Mouse (Mus musculus): Measurements from ENCODE around the gene Creld2. TPM values are rescaled to one million over a fixed set of nuclear protein-coding genes. Genes with fewer than 3 reads are reported as not detected.

Gene Creld2
- polyA plus RNA-seq, 1 experiment from 2014 or later: 71.9 TPM

Other genes with a start within 250 kb of the Creld2 start
- gene Zdhhc25, start 219.3 kb upstream of the Creld2 start, polyA plus RNA-seq (2016; fragmentation: Nextera tagmentation; extraction: Ambion mirVana): not detected in 2 replicates
- gene Brd1, start 85.4 kb upstream of the Creld2 start, polyA plus RNA-seq (2016; fragmentation: Nextera tagmentation; extraction: Ambion mirVana): 23.9 and 24.4 TPM in 2 replicates
- 24.1 and 24.5 TPM in 2 replicates for gene Zbed4, start 68.0 kb upstream of the Creld2 start, polyA plus RNA-seq (2016; fragmentation: Nextera tagmentation; extraction: Ambion mirVana)
- gene Alg12, start 328 bp upstream of the Creld2 start, polyA plus RNA-seq (2016; fragmentation: Nextera tagmentation; extraction: Ambion mirVana): 10.2 and 12.2 TPM in 2 replicates
- 50.6 and 56.9 TPM in 2 replicates for gene Pim3, start 42.5 kb downstream of the Creld2 start, polyA plus RNA-seq (2016; fragmentation: Nextera tagmentation; extraction: Ambion mirVana)
- gene Ttll8, start 134.8 kb downstream of the Creld2 start, polyA plus RNA-seq (2016; fragmentation: Nextera tagmentation; extraction: Ambion mirVana): not detected in 2 replicates
- gene Mlc1, start 159.4 kb downstream of the Creld2 start, polyA plus RNA-seq (2016; fragmentation: Nextera tagmentation; extraction: Ambion mirVana): 0.59 and 1.1 TPM in 2 replicates
- 0.38 TPM in 1 of 2 replicates, not detected in the other for gene Mov10l1, start 163.3 kb downstream of the Creld2 start, polyA plus RNA-seq (2016; fragmentation: Nextera tagmentation; extraction: Ambion mirVana)
- 0.45 and 0.46 TPM in 2 replicates for gene Panx2, start 240.1 kb downstream of the Creld2 start, polyA plus RNA-seq (2016; fragmentation: Nextera tagmentation; extraction: Ambion mirVana)

All from embryonic facial prominence, embryonic 12.5 days (tissue).